Mouse (Mus musculus) CH12.LX (cell line): ENCODE results near the gene Vav1. TPM values are rescaled to one million over a fixed set of nuclear protein-coding genes. Genes with fewer than 3 reads are reported as not detected.
"Not testable (repeated sequence)": the region's sequence is repeated elsewhere in the genome, so short reads cannot be mapped to it uniquely, and the experiment has no call there.

ENCODE experiments used
- DNase-seq: peaks from one replicate; pipeline ENCODE4 v3.0.0-alpha.2; 2013; ENCODE audit errors: extremely low read depth
- H3K27ac ChIP-seq: 2 replicates; pipeline ENCODE4 v1.5.1; 2012; ENCODE audit warnings: low read depth, mild to moderate bottlenecking, control low read depth, moderate library complexity; ENCODE audit not compliant: insufficient read depth
- H3K27me3 ChIP-seq: replicated peaks from 2 replicates; pipeline ENCODE3; 2012; ENCODE audit warnings: inconsistent platforms
- H3K36me3 ChIP-seq, 2 experiments: replicated peaks in 1 of 2; 2 replicates each; pipeline versions ENCODE3 to v1.6.1; 2012; ENCODE audit warnings: inconsistent platforms in 1 of 2, low read length in 1 of 2, mild to moderate bottlenecking in 1 of 2, mixed read lengths in 1 of 2, moderate library complexity in 1 of 2; ENCODE audit not compliant: control insufficient read depth in 1 of 2, insufficient read depth in 1 of 2
- H3K4me1 ChIP-seq, 2 experiments: 2 replicates each; pipeline ENCODE4 v1.6.1; 2012; ENCODE audit warnings: inconsistent platforms in 1 of 2, moderate library complexity in 1 of 2; ENCODE audit not compliant: insufficient read depth in 2 of 2, control insufficient read depth in 1 of 2
- H3K4me2 ChIP-seq: 2 replicates; pipeline ENCODE4 v1.6.1; 2012; ENCODE audit warnings: low read depth, mild to moderate bottlenecking, control low read depth; ENCODE audit not compliant: poor library complexity, insufficient read depth, severe bottlenecking
- H3K4me3 ChIP-seq, 3 experiments: fragments of 150-350 bp in 1 of 3; sonication (generic) in 1 of 3; replicated peaks in 1 of 3; 2 replicates each; pipeline versions ENCODE3 to v1.5.1; 2011 to 2012; ENCODE audit warnings: low read depth in 2 of 3, low read length in 2 of 3, mild to moderate bottlenecking in 2 of 3, moderate library complexity in 2 of 3, control low read depth in 1 of 3, improper control_type of control experiment in 1 of 3, inconsistent platforms in 1 of 3, mixed read lengths in 1 of 3; ENCODE audit not compliant: poor library complexity in 1 of 3
- H3K79me2 ChIP-seq: replicated peaks from 2 replicates; pipeline ENCODE4 v1.6.1; 2012; ENCODE audit warnings: mild to moderate bottlenecking, moderate library complexity; ENCODE audit not compliant: control insufficient read depth, poor library complexity, insufficient read depth, severe bottlenecking; ENCODE audit errors: extremely low read depth
- H3K9ac ChIP-seq: 2 replicates; pipeline ENCODE4 v1.6.1; 2012; ENCODE audit warnings: low read depth, mild to moderate bottlenecking, control low read depth, moderate library complexity; ENCODE audit not compliant: insufficient read depth
- H3K9me3 ChIP-seq: replicated peaks from 2 replicates; pipeline ENCODE3; 2012; ENCODE audit warnings: low read length, inconsistent platforms, mixed read lengths
- BHLHE40 ChIP-seq: IDR thresholded peaks from 2 replicates; pipeline ENCODE4 v1.6.1; 2011; ENCODE audit warnings: mild to moderate bottlenecking, low read depth, low read length, improper control_type of control experiment
- CHD2 ChIP-seq: IDR thresholded peaks from 2 replicates; pipeline ENCODE4 v1.6.1; 2011; ENCODE audit warnings: low read length, improper control_type of control experiment
- ELF1 ChIP-seq: IDR thresholded peaks from 2 replicates; pipeline ENCODE4 v1.6.1; 2014; ENCODE audit warnings: low read depth, mild to moderate bottlenecking, inconsistent platforms, low read length, improper control_type of control experiment
- EP300 ChIP-seq: IDR thresholded peaks from 2 replicates; pipeline ENCODE4 v1.6.1; 2011; ENCODE audit warnings: low read length, improper control_type of control experiment
- HCFC1 ChIP-seq: IDR thresholded peaks from 2 replicates; pipeline ENCODE4 v1.6.1; 2012; ENCODE audit warnings: low read depth, mild to moderate bottlenecking, inconsistent platforms, low read length, improper control_type of control experiment
- IRF4 ChIP-seq: IDR thresholded peaks from 2 replicates; pipeline ENCODE4 v1.6.1; 2014; ENCODE audit warnings: low read depth, mild to moderate bottlenecking, inconsistent platforms, low read length, improper control_type of control experiment
- MAFK ChIP-seq: IDR thresholded peaks from 2 replicates; pipeline ENCODE4 v1.6.1; 2011; ENCODE audit warnings: low read length, improper control_type of control experiment; ENCODE audit not compliant: insufficient replicate concordance
- MAX ChIP-seq: IDR thresholded peaks from 2 replicates; pipeline ENCODE4 v1.6.1; 2011; ENCODE audit warnings: low read length, improper control_type of control experiment
- MAZ ChIP-seq: IDR thresholded peaks from 2 replicates; pipeline ENCODE4 v1.6.1; 2012; ENCODE audit warnings: low read depth, mild to moderate bottlenecking, inconsistent platforms, low read length, improper control_type of control experiment, moderate library complexity
- MEF2A ChIP-seq: IDR thresholded peaks from 2 replicates; pipeline ENCODE4 v1.6.1; 2014; ENCODE audit warnings: low read depth, mild to moderate bottlenecking, inconsistent platforms, low read length, improper control_type of control experiment, borderline replicate concordance
- MXI1 ChIP-seq: IDR thresholded peaks from 2 replicates; pipeline ENCODE4 v1.6.1; 2011; ENCODE audit warnings: mild to moderate bottlenecking, low read depth, low read length, improper control_type of control experiment
- MYC ChIP-seq: IDR thresholded peaks from 2 replicates; pipeline ENCODE4 v1.6.1; 2011; ENCODE audit warnings: low read depth, mild to moderate bottlenecking, improper control_type of control experiment, low read length
- NELFE ChIP-seq: IDR thresholded peaks from 2 replicates; pipeline ENCODE4 v1.6.1; 2011; ENCODE audit warnings: low read depth, low read length, improper control_type of control experiment
- PAX5 ChIP-seq: IDR thresholded peaks from 2 replicates; pipeline ENCODE4 v1.6.1; 2012; ENCODE audit warnings: low read length, inconsistent platforms, mixed read lengths
- POLR2A ChIP-seq: IDR thresholded peaks from 2 replicates; pipeline ENCODE4 v1.6.1; 2011; ENCODE audit warnings: low read depth, mild to moderate bottlenecking, improper control_type of control experiment, low read length
- POLR2AphosphoS2 ChIP-seq: IDR thresholded peaks from 2 replicates; pipeline ENCODE4 v1.6.1; 2011; ENCODE audit warnings: low read depth, low read length, improper control_type of control experiment
- RAD21 ChIP-seq: IDR thresholded peaks from 2 replicates; pipeline ENCODE4 v1.6.1; 2011; ENCODE audit warnings: low read depth, mild to moderate bottlenecking, low read length, improper control_type of control experiment, moderate library complexity
- SMC3 ChIP-seq: IDR thresholded peaks from 2 replicates; pipeline ENCODE4 v1.6.1; 2011; ENCODE audit warnings: low read depth, low read length, improper control_type of control experiment
- TBP ChIP-seq: conservative IDR thresholded peaks from 2 replicates; pipeline ENCODE4 v1.6.1; 2011; ENCODE audit warnings: low read depth, low read length, improper control_type of control experiment
- TCF12 ChIP-seq: IDR thresholded peaks from 2 replicates; pipeline ENCODE4 v1.6.1; 2014; ENCODE audit warnings: low read depth, mild to moderate bottlenecking, inconsistent platforms, low read length, improper control_type of control experiment
- ZC3H11A ChIP-seq: IDR thresholded peaks from 2 replicates; pipeline ENCODE4 v1.6.1; 2012; ENCODE audit warnings: low read depth, mild to moderate bottlenecking, inconsistent platforms, low read length, improper control_type of control experiment
- ZMIZ1 ChIP-seq: IDR thresholded peaks from 2 replicates; pipeline ENCODE4 v1.6.1; 2012; ENCODE audit warnings: low read depth, mild to moderate bottlenecking, inconsistent platforms, low read length, improper control_type of control experiment
- ZNF384 ChIP-seq: IDR thresholded peaks from 2 replicates; pipeline ENCODE4 v1.6.1; 2012; ENCODE audit warnings: low read depth, low read length, improper control_type of control experiment, inconsistent platforms
- dilution Hi-C: fragments of 300-500 bp; cut with MboI; formaldehyde crosslinking; loops from 2 replicates; pipeline ENCODE4 v1.14.3; 2020; ENCODE audit warnings: low sequenced_read_pairs; ENCODE audit not compliant: extremely low pct_unique_long_range_greater_than_20kb, extremely low pct_ligation_motif_present
- in situ Hi-C: fragments of 300-500 bp; cut with MboI; formaldehyde crosslinking; loops from 3 replicates; pipeline ENCODE4 v1.14.3; 2019; ENCODE audit warnings: low sequenced_read_pairs, low pct_ligation_motif_present, low pct_unique_long_range_greater_than_20kb, mixed read lengths
- polyA plus RNA-seq: library from polyadenylated mRNA; unstranded; fragments of >175 nt; gene quantifications from 2 replicates; pipeline ENCODE4 v1.2.1, GENCODE M21; 2012; ENCODE audit warnings: low read depth; ENCODE audit not compliant: insufficient read length
- total RNA-seq, 2 experiments: library from RNA; depleted of rRNA; stranded (reverse); fragments of 300-350 nt in 1 of 2; fragments of >200 nt in 1 of 2; gene quantifications; 2 replicates each; pipeline ENCODE4 v1.2.3; 2012 to 2014

Gene Vav1
- total and polyA plus RNA-seq, 3 experiments: 60.3 to 90.9 (median 84.3) TPM

- H3K4me2 ChIP-seq: peak overlapping the region; percentile 87; the same call in 1 of the 2 replicates
- in situ Hi-C loops, H3K27me3 ChIP-seq, H3K9ac ChIP-seq, H3K9me3 ChIP-seq, dilution Hi-C loops: not testable (repeated sequence)
- peaks cover 4 to 14% of the 10 kb centered on the region in 2 experiments for H3K36me3 ChIP-seq
- peaks cover 25 to 57% of the 10 kb centered on the region in 2 experiments for H3K4me1 ChIP-seq
- peak; percentile 60; the same call in 1 of the 2 replicates for TF ChIP-seq ELF1
- TF ChIP-seq TBP: peak; percentile 97
- peak; percentile 48 for TF ChIP-seq ZNF384
- H3K79me2 ChIP-seq: peaks cover 28% of the 10 kb centered on the region
- DNase-seq: peak; percentile 58
- peak overlapping the region; percentile 99 for H3K27ac ChIP-seq
- peak overlapping the region in 1 of 3 experiments; percentile 83 for H3K4me3 ChIP-seq
Observed at GRCm38 (mm10) chr17:57277598-57278261, 1.2 kb upstream of the Vav1 start.

GRCm38 (mm10) chr17:57278537-57278936, 363 bp upstream of the Vav1 start:
- DNase-seq: no peak
- H3K36me3 ChIP-seq: peaks cover 4 to 22% of the 10 kb centered on the region in 2 experiments
- H3K9ac ChIP-seq: no peak overlapping the region; the same call in 1 of the 2 replicates
- in situ Hi-C loops: no loop called here
- H3K27me3 ChIP-seq: peaks cover 3% of the 10 kb centered on the region
- H3K27ac ChIP-seq: peak overlapping the region; percentile 99
- TF ChIP-seq MEF2A: no peak
- TF ChIP-seq PAX5: no peak
- TF ChIP-seq POLR2A: no peak
- no peak for TF ChIP-seq CHD2
- no peak for TF ChIP-seq TBP
- no peak for TF ChIP-seq TCF12
- TF ChIP-seq IRF4: no peak
- TF ChIP-seq ZNF384: no peak
- TF ChIP-seq RAD21: no peak
- no peak for TF ChIP-seq ZC3H11A
- TF ChIP-seq MYC: no peak
- TF ChIP-seq BHLHE40: no peak
- peak overlapping the region; percentile 31 to 83 (median 40) for H3K4me3 ChIP-seq
- peaks cover 33 to 65% of the 10 kb centered on the region in 2 experiments for H3K4me1 ChIP-seq
- dilution Hi-C loops: no loop called here
- peaks cover 36% of the 10 kb centered on the region for H3K79me2 ChIP-seq
- no peaks in the 10 kb centered on the region for H3K9me3 ChIP-seq
- H3K4me2 ChIP-seq: peak overlapping the region; percentile 32

GRCm38 (mm10) chr17:57279591-57280224, 808 bp downstream of the Vav1 start:
- Histone ChIP-seq H3K27ac (peak overlapping the region; percentile 99), H3K9me3 (no peaks in the 10 kb centered on the region), H3K79me2 (peaks cover 47% of the 10 kb centered on the region), H3K36me3 (peaks cover 14 to 34% of the 10 kb centered on the region in 2 experiments), H3K27me3 (peaks cover 3% of the 10 kb centered on the region), H3K9ac (peak overlapping the region; percentile 96), H3K4me2 (peak overlapping the region; percentile 76), H3K4me1 (peaks cover 44 to 75% of the 10 kb centered on the region in 2 experiments), H3K4me3 (peak overlapping the region; percentile 40 to 89 (median 83))
- DNase-seq: peak; percentile 88
- dilution Hi-C loops: no loop called here
- in situ Hi-C loops: no loop called here
- TF ChIP-seq RAD21 (no peak), MEF2A (peak; percentile 79), NELFE (peak; percentile 76; the same call in 1 of the 2 replicates), ZMIZ1 (peak; percentile 43; the same call in 1 of the 2 replicates), TCF12 (0 out of 2 replicates have a peak, but pooled peaks have one; percentile 64), MXI1 (peak; percentile 91), MAZ (peak; percentile 77), POLR2A (peak; percentile 70), TBP (peak; percentile 50; the same call in 1 of the 2 replicates), SMC3 (no peak), BHLHE40 (peak; percentile 71), EP300 (peak; percentile 54; the same call in 1 of the 2 replicates), POLR2AphosphoS2 (peak; percentile 84; the same call in 1 of the 2 replicates), MAFK (peak; percentile 67; the same call in 1 of the 2 replicates), MAX (peak; percentile 57; the same call in 1 of the 2 replicates), CHD2 (peak; percentile 63; the same call in 1 of the 2 replicates), HCFC1 (peak; percentile 25; the same call in 1 of the 2 replicates)
